Mouse (Mus musculus): Measurements from ENCODE around the gene Zdhhc6. TPM values are rescaled to one million over a fixed set of nuclear protein-coding genes. Genes with fewer than 3 reads are reported as not detected.

Gene Zdhhc6
- polyA plus RNA-seq, 1 experiment = 29.3 TPM

GRCm38 (mm10) chr19:55300525-55300924 is 15.3 kb downstream of the Zdhhc6 start:
- no peak for DNase-seq (ENCODE audit: low spot score)

- no peak for DNase-seq (ENCODE audit: low spot score)
These were observed 16.5 kb downstream of the Zdhhc6 start for GRCm38 (mm10) chr19:55299378-55299777.

GRCm38 (mm10) chr19:55297961-55298360 is 17.9 kb downstream of the Zdhhc6 start:
- DNase-seq (ENCODE audit: low spot score) = no peak

GRCm38 (mm10) chr19:55297489-55297888 is 18.3 kb downstream of the Zdhhc6 start:
- no peak for DNase-seq (ENCODE audit: low spot score)

GRCm38 (mm10) chr19:55296301-55296700 is 19.5 kb downstream of the Zdhhc6 start:
- DNase-seq (ENCODE audit: low spot score) = no peak

GRCm38 (mm10) chr19:55295556-55295955 is 20.3 kb downstream of the Zdhhc6 start:
- DNase-seq (ENCODE audit: low spot score) = no peak

GRCm38 (mm10) chr19:55295075-55295474 is 20.8 kb downstream of the Zdhhc6 start:
- DNase-seq (ENCODE audit: low spot score) = no peak

GRCm38 (mm10) chr19:55293175-55293574 is 22.7 kb downstream of the Zdhhc6 start:
- DNase-seq (ENCODE audit: low spot score) = no peak

- no peak for DNase-seq (ENCODE audit: low spot score)
These were observed 23.5 kb downstream of the Zdhhc6 start for GRCm38 (mm10) chr19:55292210-55292850.

GRCm38 (mm10) chr19:55290621-55291270 is 25.1 kb downstream of the Zdhhc6 start:
- DNase-seq (ENCODE audit: low spot score) = no peak

GRCm38 (mm10) chr19:55288974-55289373 is 26.9 kb downstream of the Zdhhc6 start:
- no peak for DNase-seq (ENCODE audit: low spot score)

- no peak for DNase-seq (ENCODE audit: low spot score)
These were observed 29.8 kb downstream of the Zdhhc6 start for GRCm38 (mm10) chr19:55286034-55286433.

- no peak for DNase-seq (ENCODE audit: low spot score)
These were observed 31.7 kb downstream of the Zdhhc6 start for GRCm38 (mm10) chr19:55284093-55284492.

- DNase-seq (ENCODE audit: low spot score) = no peak
These were observed 39.1 kb downstream of the Zdhhc6 start for GRCm38 (mm10) chr19:55276770-55277169.

GRCm38 (mm10) chr19:55276100-55276499 is 39.7 kb downstream of the Zdhhc6 start:
- no peak for DNase-seq (ENCODE audit: low spot score)

GRCm38 (mm10) chr19:55273340-55273739 is 42.5 kb downstream of the Zdhhc6 start:
- DNase-seq (ENCODE audit: low spot score) = no peak

GRCm38 (mm10) chr19:55271448-55271847 is 44.4 kb downstream of the Zdhhc6 start:
- DNase-seq (ENCODE audit: low spot score) = no peak

- DNase-seq (ENCODE audit: low spot score) = no peak
These were observed 46.8 kb downstream of the Zdhhc6 start for GRCm38 (mm10) chr19:55269051-55269450.

- DNase-seq (ENCODE audit: low spot score) = no peak
These were observed 47.7 kb downstream of the Zdhhc6 start for GRCm38 (mm10) chr19:55268150-55268549.

GRCm38 (mm10) chr19:55266786-55267185 is 49.0 kb downstream of the Zdhhc6 start:
- DNase-seq (ENCODE audit: low spot score) = no peak

GRCm38 (mm10) chr19:55265269-55265668 is 50.6 kb downstream of the Zdhhc6 start:
- no peak for DNase-seq (ENCODE audit: low spot score)

GRCm38 (mm10) chr19:55260389-55261184 is 55.2 kb downstream of the Zdhhc6 start:
- no peak for DNase-seq (ENCODE audit: low spot score)

GRCm38 (mm10) chr19:55258514-55258913 is 57.3 kb downstream of the Zdhhc6 start:
- DNase-seq (ENCODE audit: low spot score) = no peak
